Mouse (Mus musculus) embryonic facial prominence, embryonic 11.5 days (tissue): Measurements from ENCODE around the gene Capn2. TPM values are rescaled to one million over a fixed set of nuclear protein-coding genes. Genes with fewer than 3 reads are reported as not detected.
A peak's percentile ranks its signal among the peaks of the same experiment; 100 is the strongest.

ENCODE experiments used
- ATAC-seq: fragments of 200-750 bp; cut with Nextera tagmentation; replicated peaks from 2 replicates; pipeline ENCODE4 v1.8.0; 2017; ENCODE audit warnings: low read depth; ENCODE audit not compliant: insufficient number of reproducible peaks, low FRiP score, low TSS enrichment
- DNase-seq: peaks from one replicate; pipeline ENCODE4 v3.0.0-alpha.2; 2015; ENCODE audit warnings: low spot score
- H3K27ac ChIP-seq: fragments of 300-500 bp; sonication (generic); replicated peaks from 2 replicates; pipeline ENCODE4 v1.5.1; 2014; ENCODE audit warnings: mild to moderate bottlenecking, low read depth, low read length, control low read depth
- H3K27me3 ChIP-seq: fragments of 300-500 bp; sonication (generic); 2 replicates; pipeline ENCODE4 v1.6.1; 2014; ENCODE audit warnings: mild to moderate bottlenecking, low read length, moderate library complexity, mixed read lengths; ENCODE audit not compliant: control insufficient read depth, insufficient read depth
- H3K36me3 ChIP-seq: fragments of 300-500 bp; sonication (generic); replicated peaks from 2 replicates; pipeline ENCODE4 v1.6.1; 2014; ENCODE audit warnings: low read depth, mild to moderate bottlenecking, low read length, moderate library complexity, mixed read lengths; ENCODE audit not compliant: control insufficient read depth, insufficient read depth
- H3K4me1 ChIP-seq: fragments of 300-500 bp; sonication (generic); 2 replicates; pipeline ENCODE4 v1.6.1; 2014; ENCODE audit warnings: low read length, mixed read lengths; ENCODE audit not compliant: control insufficient read depth, insufficient read depth
- H3K4me2 ChIP-seq: fragments of 300-500 bp; sonication (generic); 2 replicates; pipeline ENCODE4 v1.6.1; 2014; ENCODE audit warnings: low read depth, mild to moderate bottlenecking, control low read depth, low read length, moderate library complexity
- H3K4me3 ChIP-seq: fragments of 300-500 bp; sonication (generic); 2 replicates; pipeline ENCODE4 v1.5.1; 2014; ENCODE audit warnings: low read depth, low read length, control low read depth
- H3K9ac ChIP-seq: fragments of 300-500 bp; sonication (generic); replicated peaks from 2 replicates; pipeline ENCODE4 v1.6.1; 2014; ENCODE audit warnings: mild to moderate bottlenecking, control low read depth, low read length
- H3K9me3 ChIP-seq: fragments of 300-500 bp; sonication (generic); replicated peaks from 2 replicates; pipeline ENCODE4 v1.6.1; 2016; ENCODE audit warnings: mild to moderate bottlenecking, low read length, inconsistent platforms, mixed read lengths; ENCODE audit not compliant: control insufficient read depth
- WGBS: fragments of 180-500 bp; shearing (Covaris S2); extraction: QIAGEN DNeasy Blood & Tissue Kit; methylation state at CpG from one replicate; pipeline ENCODE4 v1.1.7; 2014; 5-methylcytosine and 5-hydroxymethylcytosine counted together
- polyA plus RNA-seq: library from polyadenylated mRNA; unstranded; fragments of >200 nt; fragmentation: Nextera tagmentation; extraction: Ambion mirVana; gene quantifications from 2 replicates; pipeline ENCODE4 v1.2.1, GENCODE M21; 2014

Gene Capn2
- polyA plus RNA-seq, 1 experiment from 2014 or later = 80.8 TPM

- peak; percentile 31; the same call in 1 of the 2 replicates for ATAC-seq
- Histone ChIP-seq H3K4me1 (no peaks in the 10 kb centered on the region; the same call in 1 of the 2 replicates), H3K4me3 (no peak overlapping the region), H3K36me3 (no peaks in the 10 kb centered on the region), H3K9ac (no peak overlapping the region; the same call in 1 of the 2 replicates), H3K4me2 (no peak overlapping the region), H3K27ac (peak overlapping the region; percentile 73), H3K27me3 (no peaks in the 10 kb centered on the region), H3K9me3 (no peaks in the 10 kb centered on the region)
- 11% methylated on average over 14 of the region's 14 CpGs for WGBS
- peak; percentile 76 for DNase-seq
These were observed 2.9 kb upstream of the Capn2 start for GRCm38 (mm10) chr1:182520091-182520937.

DNA sequence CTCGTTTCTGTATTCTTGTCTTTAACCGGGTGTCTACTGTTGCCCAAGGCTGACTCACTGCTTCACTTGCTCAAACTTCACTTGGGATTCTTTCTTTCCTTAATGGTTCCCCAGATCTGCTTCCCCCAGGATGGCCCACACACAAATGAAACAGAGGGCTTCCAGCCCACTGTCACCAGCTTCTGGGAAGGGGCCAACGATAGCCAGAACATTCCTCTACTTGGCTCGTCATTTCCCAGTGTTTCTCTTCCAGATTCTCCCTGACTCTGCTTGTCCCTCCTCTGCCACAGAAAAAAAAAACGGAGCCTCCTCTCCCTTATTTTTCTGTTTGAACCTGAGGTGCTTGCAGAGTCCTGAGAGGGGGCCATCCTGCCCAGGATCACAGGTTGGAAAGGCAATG is 1.9 kb upstream of the Capn2 start:
- no peak overlapping the region for H3K4me2 ChIP-seq
- no peak overlapping the region for H3K9ac ChIP-seq
- H3K4me1 ChIP-seq = no peaks in the 10 kb centered on the region; the same call in 1 of the 2 replicates
- H3K9me3 ChIP-seq = no peaks in the 10 kb centered on the region
- H3K4me3 ChIP-seq = no peak overlapping the region
- ATAC-seq (no peak), DNase-seq (no peak)
- WGBS = 67% methylated on average over 5 of the region's 5 CpGs
- H3K27ac ChIP-seq = peak overlapping the region; percentile 73; the same call in 1 of the 2 replicates
- H3K27me3 ChIP-seq = no peaks in the 10 kb centered on the region
- H3K36me3 ChIP-seq = no peaks in the 10 kb centered on the region

GRCm38 (mm10) chr1:182518811-182519210 is 1.4 kb upstream of the Capn2 start:
- ATAC-seq = no peak
- H3K27me3 ChIP-seq = no peaks in the 10 kb centered on the region
- no peak overlapping the region for H3K4me2 ChIP-seq
- no peak overlapping the region for H3K9ac ChIP-seq
- H3K4me3 ChIP-seq = no peak overlapping the region
- H3K36me3 ChIP-seq = no peaks in the 10 kb centered on the region
- WGBS = 81% methylated on average over 6 of the region's 6 CpGs
- H3K4me1 ChIP-seq = no peaks in the 10 kb centered on the region; the same call in 1 of the 2 replicates
- no peak for DNase-seq
- no peaks in the 10 kb centered on the region for H3K9me3 ChIP-seq
- H3K27ac ChIP-seq = no peak overlapping the region

GRCm38 (mm10) chr1:182518143-182518680 is 804 bp upstream of the Capn2 start:
- DNase-seq (peak; percentile 17), ATAC-seq (no peak)
- H3K4me2 ChIP-seq = no peak overlapping the region
- WGBS = 55% methylated on average over 10 of the region's 10 CpGs
- H3K36me3 ChIP-seq = no peaks in the 10 kb centered on the region
- H3K9me3 ChIP-seq = no peaks in the 10 kb centered on the region
- no peak overlapping the region for H3K9ac ChIP-seq
- H3K27me3 ChIP-seq = no peaks in the 10 kb centered on the region
- no peaks in the 10 kb centered on the region; the same call in 1 of the 2 replicates for H3K4me1 ChIP-seq
- H3K27ac ChIP-seq = no peak overlapping the region
- H3K4me3 ChIP-seq = no peak overlapping the region

- Histone ChIP-seq H3K27ac (no peak overlapping the region; the same call in 1 of the 2 replicates), H3K36me3 (no peaks in the 10 kb centered on the region), H3K9me3 (no peaks in the 10 kb centered on the region), H3K4me3 (peak overlapping the region; percentile 83), H3K27me3 (no peaks in the 10 kb centered on the region), H3K4me1 (no peaks in the 10 kb centered on the region; the same call in 1 of the 2 replicates), H3K4me2 (peak overlapping the region; percentile 73), H3K9ac (peak overlapping the region; percentile 95)
- DNase-seq = no peak
- ATAC-seq = peak; percentile 37; the same call in 1 of the 2 replicates
- 0% methylated on average over 10 of the region's 10 CpGs for WGBS
These were observed 236 bp upstream of the Capn2 start for GRCm38 (mm10) chr1:182517677-182518011.

- peaks cover 4% of the 10 kb centered on the region for H3K36me3 ChIP-seq
- H3K27ac ChIP-seq = no peak overlapping the region
- no peaks in the 10 kb centered on the region for H3K27me3 ChIP-seq
- ATAC-seq (no peak), DNase-seq (no peak)
- no peak overlapping the region for H3K4me2 ChIP-seq
- no peak overlapping the region for H3K9ac ChIP-seq
- H3K9me3 ChIP-seq = no peaks in the 10 kb centered on the region
- H3K4me1 ChIP-seq = no peaks in the 10 kb centered on the region; the same call in 1 of the 2 replicates
- H3K4me3 ChIP-seq = no peak overlapping the region
- WGBS = 88% methylated on average over 10 of the region's 10 CpGs
These were observed 2.4 kb downstream of the Capn2 start for GRCm38 (mm10) chr1:182514803-182515590.

DNA sequence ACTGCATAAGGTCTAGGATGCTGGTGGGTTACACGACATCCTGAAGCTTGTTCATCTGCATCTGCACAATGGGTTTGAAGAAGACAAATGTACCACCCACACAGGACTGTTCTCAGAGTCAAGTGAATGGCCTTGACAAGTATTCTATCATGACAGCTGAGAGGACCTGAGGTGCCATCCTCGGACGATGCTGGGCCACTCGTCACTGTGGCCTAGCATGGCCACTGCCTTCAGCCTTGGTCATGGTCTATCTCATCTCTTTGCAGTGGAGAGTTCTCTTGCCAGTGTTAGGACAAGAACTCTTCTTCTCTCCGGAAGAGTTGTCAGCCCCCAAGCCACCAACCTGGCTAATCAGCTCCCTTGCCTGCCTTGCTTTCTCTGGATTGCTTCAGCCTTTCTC is 3.7 kb downstream of the Capn2 start:
- Histone ChIP-seq H3K4me1 (no peaks in the 10 kb centered on the region), H3K36me3 (peaks cover 4% of the 10 kb centered on the region), H3K27ac (no peak overlapping the region), H3K9ac (no peak overlapping the region), H3K4me2 (no peak overlapping the region), H3K27me3 (no peaks in the 10 kb centered on the region), H3K9me3 (no peaks in the 10 kb centered on the region), H3K4me3 (no peak overlapping the region)
- WGBS = 90% methylated on average over 5 of the region's 5 CpGs
- ATAC-seq = no peak
- no peak for DNase-seq
